Mouse (Mus musculus) kidney, adult 8-10 months (tissue): Measurements from ENCODE around the gene Phlda2.

Source experiments
- DNase-seq, 2 experiments: peaks; one replicate each; pipeline ENCODE4 v3.0.0; 2022

Gene Phlda2

DNA sequence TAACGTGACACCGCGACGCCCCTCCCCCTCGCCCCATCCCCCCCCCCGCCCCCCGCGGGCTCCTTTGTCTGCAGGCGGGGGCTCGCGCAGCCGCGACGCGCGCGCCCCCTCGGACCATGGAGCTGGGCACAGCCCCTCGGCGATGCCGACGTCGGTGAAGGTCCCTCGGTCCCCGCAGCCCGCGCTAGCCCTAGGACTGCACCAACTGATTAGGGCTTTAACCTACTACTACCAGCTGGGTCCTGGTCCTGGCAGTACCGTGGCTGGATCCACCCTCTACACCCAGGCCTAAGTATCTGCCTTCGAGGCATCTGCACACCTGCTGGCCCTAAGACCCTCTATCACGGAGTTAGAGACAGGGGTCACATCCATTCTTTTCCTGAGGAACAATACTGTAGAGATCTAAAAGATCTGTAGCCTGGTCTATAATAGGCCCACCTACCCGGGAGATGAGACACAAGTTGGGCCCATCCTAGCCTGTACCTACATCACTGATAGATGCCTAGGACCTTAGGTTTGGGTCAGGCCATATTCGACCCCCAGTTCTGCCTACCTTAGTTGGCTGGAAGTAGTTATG, 41.6 kb downstream of the Phlda2 start:
- DNase-seq, result no peak

DNA sequence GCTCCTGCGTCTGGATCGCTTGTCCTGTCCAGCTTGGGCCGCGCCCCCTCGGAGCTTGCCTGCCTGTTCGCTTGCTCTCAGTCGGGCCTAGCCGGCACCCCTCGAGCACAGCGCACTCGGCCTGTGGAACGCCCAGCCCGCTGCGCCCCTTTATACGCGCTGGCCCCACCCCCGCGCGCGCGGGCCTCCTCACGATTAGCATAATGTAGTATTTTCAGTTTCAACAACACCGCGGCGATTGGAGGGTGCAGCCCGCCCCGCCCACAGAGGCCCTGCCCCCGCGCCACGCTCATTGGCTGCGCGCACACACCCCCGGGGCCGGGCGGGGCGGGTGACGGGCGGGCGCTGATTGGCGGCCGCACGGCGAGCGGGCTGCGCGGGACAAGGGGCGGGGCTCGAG, 42.1 kb downstream of the Phlda2 start, which contains the start of gene Cdkn1c:
Cdkn1c (minus strand) TSS at position 177 of the 400 bp plus-strand sequence.
- DNase-seq, result peak; percentile 83 to 88

DNA sequence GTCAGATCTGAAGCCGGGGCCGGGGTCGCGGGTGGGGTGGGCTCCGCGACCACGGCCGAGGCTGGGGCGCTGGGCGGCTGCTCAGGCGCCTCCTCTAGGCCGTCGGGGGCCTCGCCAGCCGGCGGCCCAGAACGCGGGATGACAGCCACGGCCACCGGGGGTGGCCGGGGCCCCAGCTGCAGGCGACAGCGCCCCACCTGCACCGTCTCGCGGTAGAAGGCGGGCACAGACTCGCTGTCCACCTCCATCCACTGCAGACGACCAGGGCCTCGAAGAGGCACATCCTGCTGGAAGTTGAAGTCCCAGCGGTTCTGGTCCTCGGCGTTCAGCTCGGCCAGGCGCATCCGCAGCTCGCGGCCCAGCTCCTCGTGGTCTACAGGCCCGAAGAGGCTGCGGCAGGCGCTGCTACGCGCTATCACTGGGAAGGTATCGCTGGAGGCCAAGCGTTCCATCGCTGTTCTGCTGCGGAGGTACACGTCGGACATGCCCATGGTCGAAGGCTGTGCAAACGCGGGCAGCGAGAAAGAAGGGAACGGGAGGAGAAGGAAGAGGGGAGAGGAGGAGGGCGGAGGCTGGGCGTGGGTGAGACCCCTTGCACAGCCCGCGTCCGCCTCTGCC, 42.6 kb downstream of the Phlda2 start:
- no peak for DNase-seq

DNA sequence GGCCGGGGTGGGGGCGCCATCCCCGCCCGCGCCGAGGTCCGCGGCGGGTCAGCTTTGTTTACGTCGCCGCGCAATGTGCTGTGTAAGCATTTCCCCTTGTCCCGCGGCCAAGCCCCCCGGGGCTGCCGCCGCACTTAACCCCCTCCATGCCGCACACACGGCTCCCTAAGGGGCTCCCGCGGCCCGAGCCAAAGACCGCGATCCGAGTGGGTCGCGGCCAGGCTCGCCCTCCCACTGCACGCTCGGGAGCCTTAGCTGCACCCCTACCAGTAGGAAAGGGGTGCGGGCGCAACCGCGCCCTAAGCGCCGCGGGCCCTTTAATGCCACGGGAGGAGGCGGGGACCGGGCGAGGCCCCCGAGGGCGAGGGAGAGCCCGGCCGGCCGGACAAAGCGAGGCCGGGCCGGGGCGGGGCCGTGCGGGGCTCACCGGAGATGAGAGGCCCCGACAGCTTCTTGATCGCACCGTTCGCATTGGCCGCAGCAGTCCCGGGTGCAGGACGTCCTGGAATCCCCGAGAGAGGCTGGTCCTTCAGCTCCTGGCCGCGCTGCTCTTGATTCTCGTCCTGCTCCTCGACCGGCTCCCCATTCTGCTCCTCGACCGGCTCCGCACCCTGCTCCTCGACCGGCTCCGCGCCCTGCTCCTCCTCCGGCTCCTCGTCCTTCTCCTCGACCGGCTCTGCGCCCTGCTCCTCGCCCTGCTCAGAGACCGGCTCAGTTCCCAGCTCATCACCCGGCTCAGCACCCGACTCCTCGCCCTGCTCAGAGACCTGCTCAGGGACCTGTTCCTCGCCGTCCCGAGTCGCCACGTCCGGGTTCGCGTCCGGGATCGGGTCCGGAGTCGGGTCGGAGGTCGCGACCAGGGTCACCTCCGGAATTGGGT, 43.4 kb downstream of the Phlda2 start:
- DNase-seq, result no peak

DNA sequence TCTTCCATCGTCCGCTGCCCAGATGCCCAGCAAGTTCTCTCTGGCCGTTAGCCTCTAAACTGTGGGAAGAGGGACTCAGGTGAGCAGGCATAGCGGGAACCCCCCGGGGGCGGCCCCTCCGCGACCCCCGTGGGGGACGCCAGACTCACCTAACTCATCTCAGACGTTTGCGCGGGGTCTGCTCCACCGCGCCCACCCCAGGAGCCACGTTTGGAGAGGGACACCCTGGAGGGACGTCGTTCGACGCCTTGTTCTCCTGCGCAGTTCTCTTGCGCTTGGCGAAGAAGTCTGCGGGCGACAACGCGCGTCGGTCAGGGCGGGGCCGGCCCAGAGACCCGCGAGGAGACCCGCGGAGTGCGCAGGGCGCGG, 44.0 kb downstream of the Phlda2 start:
- DNase-seq, result no peak
